Comparison of ENCODE assay signal across 9 mouse cellular contexts in genomic region chr15:86167787-86168504, GRCm38 (mm10). TPM values are rescaled to one million over a fixed set of nuclear protein-coding genes. Genes with fewer than 3 reads are reported as not detected.
DNase-seq lines count a peak whose midpoint lies in the region; ATAC-seq and TF ChIP-seq lines count a peak whose summit lies in the region.
"Had no signal": no experiment of that assay in that cellular context is flagged by ENCODE, and none has a peak within 500 bp of the region (broad histone marks: within the 10 kb centered on the region; RNA-seq: fewer than 3 reads in every experiment).

No protein-coding gene starts in this region.

- H3K4me2 ChIP-seq in heart, postnatal 0 days (ENCODE audit: low read depth, low read length), result no peak overlapping the region

- DNase-seq in heart, postnatal 0 days (ENCODE audit: low spot score), result no peak
- DNase-seq in heart, postnatal 4 days, result no peak
- DNase-seq in spleen, adult 2 months (ENCODE audit: low read depth in 1 of 2, low spot score in 2 of 2), result no peak
- DNase-seq in spleen, postnatal 4 days (ENCODE audit: low spot score in 2 of 2), result no peak
- DNase-seq in adrenal gland, adult 8-10 months, result no peak
- no peak for DNase-seq in ovary, adult 18-20 months (ENCODE audit: low spot score)
- DNase-seq in urinary bladder, postnatal 4 days (ENCODE audit: low spot score in 2 of 2), result no peak

- no peak for TF ChIP-seq POLR2A in spleen, adult 2 months (IDR thresholded peaks at IDR 0.05; ENCODE audit: low read depth, low read length)

- H3K79me2 ChIP-seq in macrophage (ENCODE audit: inconsistent target), result peaks cover 99% of the 10 kb centered on the region

- H3K9ac ChIP-seq in heart, postnatal 0 days (replicated peaks; ENCODE audit: low read depth, low read length), result no peak overlapping the region

- no peak for ATAC-seq in heart, postnatal 0 days (ENCODE audit: insufficient read depth, low read depth)

- WGBS in heart, postnatal 0 days, result 66% methylated on average over 10 of the region's 10 CpGs
- 62% methylated on average over 10 of the region's 10 CpGs for WGBS in spleen, adult 2 months
- 35% methylated on average over 10 of the region's 10 CpGs for WGBS in macrophage (ENCODE audit: missing documents)

- no peak for TF ChIP-seq CTCF in heart, postnatal 0 days (IDR thresholded peaks at IDR 0.05; ENCODE audit: low read depth)
- no peak for TF ChIP-seq CTCF in spleen, adult 2 months (IDR thresholded peaks at IDR 0.05; ENCODE audit: extremely low read depth, insufficient read depth, insufficient read length, insufficient replicate concordance)

- H3K9me3 ChIP-seq in heart, postnatal 0 days (replicated peaks; ENCODE audit: control insufficient read depth, low read length), result no peaks in the 10 kb centered on the region
- H3K9me3 ChIP-seq: G1E had no signal

- TF ChIP-seq EP300 in heart, postnatal 0 days (IDR thresholded peaks at IDR 0.05; ENCODE audit: low read depth), result no peak

- H3K4me3 ChIP-seq in heart, postnatal 0 days (ENCODE audit: low read depth, low read length), result no peak overlapping the region
- no peak overlapping the region for H3K4me3 ChIP-seq in spleen, adult 2 months (ENCODE audit: extremely low read depth, insufficient read depth, insufficient read length)
- no peak overlapping the region for H3K4me3 ChIP-seq in macrophage (ENCODE audit: inconsistent target)

- peaks cover 22% of the 10 kb centered on the region for H3K36me3 ChIP-seq in heart, postnatal 0 days (replicated peaks; ENCODE audit: control insufficient read depth, insufficient read depth, low read length)
- peaks cover 22% of the 10 kb centered on the region for H3K36me3 ChIP-seq in spleen, adult 2 months (ENCODE audit: control insufficient read depth, insufficient read depth, low read length)
- H3K36me3 ChIP-seq in macrophage (ENCODE audit: inconsistent target), result peaks cover 27% of the 10 kb centered on the region
- H3K36me3 ChIP-seq: G1E had no signal

- H3K4me1 ChIP-seq in heart, postnatal 0 days (ENCODE audit: control insufficient read depth, insufficient read depth), result peaks cover 56% of the 10 kb centered on the region
- H3K4me1 ChIP-seq in spleen, adult 2 months (ENCODE audit: control insufficient read depth, insufficient read depth, insufficient read length), result peaks cover 38% of the 10 kb centered on the region; the same call in 1 of the 2 replicates

- peak overlapping the region; percentile 76 for H3K27ac ChIP-seq in heart, postnatal 0 days (ENCODE audit: low read depth)
- H3K27ac ChIP-seq in spleen, adult 2 months (ENCODE audit: insufficient read depth, low read length), result peak overlapping the region; percentile 59
- peak overlapping the region; percentile 100 for H3K27ac ChIP-seq in macrophage

- no peaks in the 10 kb centered on the region for H3K27me3 ChIP-seq in heart, postnatal 0 days (ENCODE audit: control insufficient read depth, insufficient read depth, low read length)
- H3K27me3 ChIP-seq in spleen, adult 2 months (ENCODE audit: control insufficient read depth, insufficient read depth, low read length), result no peaks in the 10 kb centered on the region

RNA-seq across cellular contexts. Expression of gene Cerk, which starts 18.0 kb away (rescaled TPM):
- 25.3 and 28.2 TPM in 2 replicates for total RNA-seq in heart, postnatal 0 days (2014; rRNA removed; ENCODE audit: low replicate concordance)
- 12.1 and 14.5 TPM in 2 replicates for polyA plus RNA-seq in heart, postnatal 0 days (2015; fragmentation: Nextera tagmentation; extraction: Ambion mirVana)
- total RNA-seq in heart, postnatal 4 days (2021), result 10 to 100 TPM; 39.1 to 40.2 TPM
- 64.4 and 82.8 TPM in 2 replicates for polyA plus RNA-seq in spleen, adult 2 months (2012; rRNA removed)
- 100 to 1,000 TPM in 22 of 26 experiments, 10 to 100 TPM in 4; 29.9 to 512 (median 265) TPM for total RNA-seq in macrophage (2018; cell fraction: chromatin; rRNA removed)
- total RNA-seq in macrophage (2018; cell fraction: cytosol; rRNA removed), result 100 to 1,000 TPM in 23 of 26 experiments, 10 to 100 TPM in 3; 62.0 to 216 (median 136) TPM
- 100 to 1,000 TPM in 22 of 26 experiments, 10 to 100 TPM in 4; 50.0 to 412 (median 210) TPM for total RNA-seq in macrophage (2018; cell fraction: nucleus; rRNA removed)
- 118 to 148 TPM (median 141 TPM) in 3 replicates for polyA plus RNA-seq in macrophage (2018)
- total RNA-seq in adrenal gland, adult 8-10 months (2022), result 10 to 100 TPM; 33.3 to 53.8 (median 43.4) TPM

RNA-seq across cellular contexts. Expression of gene Tbc1d22a, which starts 46.3 kb away (rescaled TPM):
- total RNA-seq in heart, postnatal 0 days (2014; rRNA removed; ENCODE audit: low replicate concordance), result 26.6 and 31.4 TPM in 2 replicates
- polyA plus RNA-seq in heart, postnatal 0 days (2015; fragmentation: Nextera tagmentation; extraction: Ambion mirVana), result 9.7 and 10.0 TPM in 2 replicates
- 10 to 100 TPM; 16.5 to 20.6 TPM for total RNA-seq in heart, postnatal 4 days (2021)
- 28.1 and 32.3 TPM in 2 replicates for polyA plus RNA-seq in spleen, adult 2 months (2012; rRNA removed)
- total RNA-seq in macrophage (2018; cell fraction: chromatin; rRNA removed), result 100 to 1,000 TPM in 22 of 26 experiments, 10 to 100 TPM in 4; 49.2 to 243 (median 149) TPM
- total RNA-seq in macrophage (2018; cell fraction: cytosol; rRNA removed), result 10 to 100 TPM; 47.8 to 85.0 (median 62.8) TPM
- 100 to 1,000 TPM in 11 of 26 experiments, 10 to 100 TPM in 15; 41.2 to 234 (median 79.2) TPM for total RNA-seq in macrophage (2018; cell fraction: nucleus; rRNA removed)
- 49.5 to 60.9 TPM (median 57.9 TPM) in 3 replicates for polyA plus RNA-seq in macrophage (2018)
- total RNA-seq in adrenal gland, adult 8-10 months (2022), result 10 to 100 TPM; 36.6 to 49.1 (median 43.4) TPM
